Mouse (Mus musculus) NIH3T3 (cell line): Measurements from ENCODE around the gene Usp13.
A peak's percentile ranks its signal among the peaks of the same experiment; 100 is the strongest.

Experiments used
- DNase-seq: peaks from one replicate; pipeline ENCODE4 v3.0.0-alpha.2; 2012; ENCODE audit warnings: low read depth

Gene Usp13

GRCm38 (mm10) chr3:32817357-32818326 lies at the start of gene Usp13:
Gene Usp13 (plus strand): TSS chr3:32817546.
- DNase-seq: peak; percentile 70

GRCm38 (mm10) chr3:32770781-32771180 lies 46.6 kb upstream of the Usp13 start:
- peak; percentile 66 for DNase-seq

DNA sequence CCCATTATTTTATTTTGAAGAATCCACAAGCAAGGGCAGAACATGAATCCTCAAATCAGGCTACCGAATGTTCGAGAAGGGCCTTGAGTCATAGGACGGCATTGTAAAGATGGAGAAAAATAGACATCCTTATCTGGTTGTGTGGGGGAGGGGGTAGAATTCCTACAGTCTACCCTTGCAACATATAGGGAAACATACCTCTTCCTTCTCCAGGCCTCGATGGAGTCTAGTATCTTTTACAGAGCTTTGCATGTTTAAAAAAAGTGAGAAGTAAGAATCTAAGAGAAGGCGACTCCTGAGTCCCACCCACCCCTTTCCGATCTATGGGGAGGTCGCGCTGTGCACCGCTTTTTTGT lies 367 bp upstream of the Usp13 start:
- DNase-seq: peak; percentile 31

GRCm38 (mm10) chr3:32818327-32818900 lies 1.1 kb downstream of the Usp13 start:
- DNase-seq: peak; percentile 39

GRCm38 (mm10) chr3:32822620-32823019 lies 5.3 kb downstream of the Usp13 start:
- no peak for DNase-seq

GRCm38 (mm10) chr3:32824923-32825322 lies 7.6 kb downstream of the Usp13 start:
- DNase-seq: no peak

DNA sequence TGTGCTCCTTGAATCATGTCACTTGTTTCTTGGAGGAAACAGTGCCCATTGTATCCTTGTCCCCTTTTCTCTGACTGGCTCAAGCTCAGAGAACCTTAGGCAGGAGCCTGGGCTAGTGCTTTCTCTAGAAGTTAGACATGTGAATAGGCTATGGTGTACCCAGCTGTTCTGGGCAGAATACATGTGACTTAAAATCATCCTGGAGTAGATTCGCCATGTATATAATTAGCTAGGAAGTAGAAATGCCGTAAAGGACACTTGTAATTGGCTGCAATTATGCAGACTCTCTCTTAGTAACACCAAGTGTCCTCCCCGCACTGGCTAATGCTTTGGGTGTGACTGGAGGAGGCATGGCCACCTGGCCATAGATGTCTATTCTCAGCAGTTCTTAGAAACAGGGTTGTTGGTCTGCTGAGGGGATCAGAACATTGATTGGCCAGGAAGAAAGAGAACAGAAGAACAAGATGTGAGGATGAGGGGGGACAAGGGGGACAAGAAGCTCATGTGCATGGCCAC lies 8.7 kb downstream of the Usp13 start:
- no peak for DNase-seq

- no peak for DNase-seq
These were observed 9.4 kb downstream of the Usp13 start for GRCm38 (mm10) chr3:32826701-32827100.

DNA sequence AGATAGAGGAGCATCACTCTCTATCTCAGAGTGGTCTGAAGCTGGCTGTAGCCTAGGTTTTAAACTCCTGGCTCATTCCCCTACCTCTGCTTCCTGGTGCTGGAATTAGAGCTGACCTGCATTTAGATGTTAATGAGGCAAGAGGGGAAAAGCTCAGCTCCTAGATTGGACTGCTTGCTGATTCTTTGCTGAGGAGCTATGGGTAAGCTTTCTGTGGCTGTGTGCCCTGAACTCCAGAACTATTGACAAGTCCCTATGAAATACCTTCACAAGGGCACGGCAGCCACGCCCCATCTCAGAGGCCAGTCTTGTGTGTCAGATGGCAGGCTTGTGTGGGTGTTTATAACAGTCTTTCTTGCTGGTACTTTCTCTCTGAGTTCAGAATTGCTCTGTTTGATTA lies 16.5 kb downstream of the Usp13 start:
- no peak for DNase-seq

GRCm38 (mm10) chr3:32837847-32838246 lies 20.5 kb downstream of the Usp13 start:
- no peak for DNase-seq

GRCm38 (mm10) chr3:32856362-32857107 lies 39.2 kb downstream of the Usp13 start:
- no peak for DNase-seq

GRCm38 (mm10) chr3:32871081-32871480 lies 53.7 kb downstream of the Usp13 start:
- DNase-seq: no peak

DNA sequence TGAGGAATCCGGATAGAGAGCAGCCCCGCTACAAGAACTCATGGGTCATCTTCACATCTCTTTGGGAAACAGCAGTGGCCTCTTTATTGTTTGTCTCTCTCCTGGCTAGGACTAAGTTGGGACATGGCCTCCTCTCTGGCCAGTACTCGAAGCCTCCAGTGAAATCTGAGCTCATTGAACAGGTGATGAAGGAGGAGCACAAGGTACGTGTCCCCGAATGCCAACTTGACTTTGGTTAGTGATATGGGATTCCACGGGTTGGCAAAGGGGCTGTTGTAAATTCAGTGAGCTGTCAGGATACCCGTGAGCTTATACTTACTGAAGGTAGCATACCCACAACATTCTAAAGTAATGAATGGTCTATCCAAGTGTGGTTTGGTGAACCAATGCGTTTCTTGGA lies 69.0 kb downstream of the Usp13 start:
- DNase-seq: no peak

DNA sequence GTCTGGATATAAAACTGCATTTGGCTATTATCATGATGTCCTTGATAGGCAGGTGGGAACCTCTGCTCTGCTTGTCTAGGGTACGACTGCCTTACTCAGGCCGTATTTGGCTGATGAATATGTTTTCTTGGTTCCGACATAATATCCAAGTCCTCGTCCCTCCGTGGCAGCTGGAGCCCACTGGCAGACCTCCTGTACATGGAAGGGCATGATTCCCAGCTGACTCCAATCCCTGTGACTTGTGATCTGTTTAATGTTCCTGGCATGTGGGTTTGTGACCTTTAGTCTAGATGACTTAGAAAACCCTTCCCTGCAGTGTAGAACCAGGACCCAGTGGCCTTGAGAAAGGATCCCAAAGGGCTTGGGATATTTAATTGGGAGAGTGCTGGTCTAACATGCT lies 71.5 kb downstream of the Usp13 start:
- DNase-seq: no peak

GRCm38 (mm10) chr3:32890174-32890573 lies 72.8 kb downstream of the Usp13 start:
- no peak for DNase-seq

DNA sequence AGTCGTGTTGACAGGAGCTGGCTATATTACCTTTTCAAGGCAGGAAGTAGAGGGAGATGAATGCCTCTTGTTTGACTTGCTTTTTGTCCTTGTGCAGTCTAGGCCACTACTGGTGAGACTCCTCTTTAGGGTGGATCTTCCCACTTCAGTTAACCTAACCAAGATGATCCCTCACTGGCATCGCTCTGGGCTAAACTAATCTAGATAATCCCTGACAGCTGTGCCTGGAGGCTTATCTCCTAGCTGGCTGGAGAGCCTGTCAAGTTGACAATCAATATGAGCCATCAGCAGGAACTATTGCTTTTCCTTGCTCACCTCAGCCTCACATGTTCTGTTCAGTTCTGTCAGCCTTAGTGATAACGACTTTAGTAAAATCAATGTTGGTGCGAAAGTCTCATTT lies 86.1 kb downstream of the Usp13 start:
- no peak for DNase-seq

- no peak for DNase-seq
These were observed 87.3 kb downstream of the Usp13 start for GRCm38 (mm10) chr3:32904599-32904998.

DNA sequence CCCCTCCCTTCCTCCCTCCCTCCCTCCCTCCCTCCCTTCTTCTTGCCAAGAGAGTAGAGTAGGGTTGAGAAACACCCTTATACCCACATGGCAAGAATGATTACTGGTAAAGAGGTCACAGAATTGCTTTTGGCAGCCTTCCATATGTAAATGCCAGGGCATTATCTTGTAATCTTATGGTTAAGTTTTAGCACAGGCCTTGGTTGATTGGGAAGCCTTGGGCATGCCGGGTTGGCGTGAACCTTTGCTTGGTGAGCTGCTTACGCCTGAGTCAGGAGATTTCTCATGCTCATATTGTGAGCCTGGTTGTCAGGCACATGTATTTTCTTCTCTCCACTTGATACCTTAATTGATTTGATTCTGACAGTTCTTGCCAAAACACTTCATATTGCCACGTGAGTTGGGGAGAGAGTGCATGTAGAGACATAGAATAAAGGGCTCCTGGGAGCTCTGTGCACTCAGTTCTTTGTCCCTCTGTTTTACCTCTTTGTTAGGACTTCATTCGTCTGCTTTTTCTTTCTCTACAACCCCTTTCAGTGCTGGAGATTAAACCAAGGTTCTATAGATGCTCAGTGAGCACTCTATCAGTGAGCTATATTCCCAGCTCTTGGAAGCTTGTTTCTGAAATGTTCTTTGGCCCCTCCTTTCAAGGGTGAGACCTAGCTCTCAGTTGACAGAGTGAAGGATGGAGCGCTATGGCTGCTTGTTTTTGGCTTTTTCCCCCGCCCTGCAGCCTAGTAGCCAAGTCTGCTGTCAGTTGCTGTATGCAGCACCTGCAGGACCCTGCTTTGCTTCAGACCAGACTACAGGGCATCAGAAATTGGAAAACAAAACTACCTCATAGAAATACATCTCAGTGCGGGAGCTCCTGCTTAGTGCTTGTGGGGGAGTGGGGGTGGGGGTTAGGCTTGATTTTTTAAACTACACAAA lies 88.8 kb downstream of the Usp13 start:
- DNase-seq: peak; percentile 19

GRCm38 (mm10) chr3:32908400-32908799 lies 91.1 kb downstream of the Usp13 start:
- no peak for DNase-seq

DNA sequence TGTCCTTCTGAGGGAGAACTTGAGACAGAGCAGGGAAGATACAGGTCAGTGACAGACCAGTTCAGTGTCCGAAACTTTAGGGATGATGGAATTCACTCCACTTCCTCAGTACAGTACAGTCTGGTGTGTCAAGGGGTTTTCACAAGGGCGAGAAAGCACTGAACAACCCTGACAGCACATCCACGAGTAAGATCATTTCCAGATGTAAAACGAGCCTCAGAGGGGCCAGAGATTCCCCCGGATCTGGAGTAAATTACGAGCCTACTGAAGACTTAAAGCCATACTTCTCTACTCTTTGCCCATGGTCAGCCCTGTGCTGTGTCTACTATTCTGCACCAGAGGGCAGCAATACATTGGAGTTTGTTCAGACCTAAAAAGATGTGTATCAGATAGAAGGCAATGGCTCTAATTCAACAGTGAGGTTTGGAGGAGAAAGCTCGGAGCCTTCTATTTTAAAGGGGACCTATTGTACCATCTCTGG lies 92.8 kb downstream of the Usp13 start:
- peak; percentile 65 for DNase-seq

- no peak for DNase-seq
These were observed 106.8 kb downstream of the Usp13 start for GRCm38 (mm10) chr3:32924168-32924567.
